Mouse (Mus musculus): ENCODE results near the gene Parp1.
A peak's percentile ranks its signal among the peaks of the same experiment; 100 is the strongest.

Parp1 gene

GRCm38 (mm10) chr1:180568761-180569452, at the start of gene Parp1:
Gene Parp1, plus strand, starts transcription at chr1:180568924.
- DNase-seq (ENCODE audit: low read depth, low spot score): peak; percentile 96

- peak; percentile 12 for DNase-seq (ENCODE audit: low read depth, low spot score)
Observed at GRCm38 (mm10) chr1:180519520-180519919, 49.2 kb upstream of the Parp1 start.

- no peak for DNase-seq (ENCODE audit: low read depth, low spot score)
Observed at GRCm38 (mm10) chr1:180520190-180520589, 48.5 kb upstream of the Parp1 start.

GRCm38 (mm10) chr1:180523320-180523719, 45.4 kb upstream of the Parp1 start:
- no peak for DNase-seq (ENCODE audit: low read depth, low spot score)

- DNase-seq (ENCODE audit: low read depth, low spot score): no peak
Observed at GRCm38 (mm10) chr1:180525301-180525700, 43.4 kb upstream of the Parp1 start.

GRCm38 (mm10) chr1:180529847-180530246, 38.9 kb upstream of the Parp1 start:
- no peak for DNase-seq (ENCODE audit: low read depth, low spot score)

GRCm38 (mm10) chr1:180530457-180531263, 38.1 kb upstream of the Parp1 start:
- DNase-seq (ENCODE audit: low read depth, low spot score): no peak

GRCm38 (mm10) chr1:180532671-180533070, 36.1 kb upstream of the Parp1 start:
- DNase-seq (ENCODE audit: low read depth, low spot score): no peak

- DNase-seq (ENCODE audit: low read depth, low spot score): no peak
Observed at GRCm38 (mm10) chr1:180536719-180537118, 32.0 kb upstream of the Parp1 start.

GRCm38 (mm10) chr1:180541251-180541650, 27.5 kb upstream of the Parp1 start:
- no peak for DNase-seq (ENCODE audit: low read depth, low spot score)

- DNase-seq (ENCODE audit: low read depth, low spot score): no peak
Observed at GRCm38 (mm10) chr1:180541883-180542711, 26.6 kb upstream of the Parp1 start.

GRCm38 (mm10) chr1:180542712-180543371, 25.9 kb upstream of the Parp1 start:
- no peak for DNase-seq (ENCODE audit: low read depth, low spot score)

- peak; percentile 61 for DNase-seq (ENCODE audit: low read depth, low spot score)
Observed at GRCm38 (mm10) chr1:180545918-180546545, 22.7 kb upstream of the Parp1 start.

GRCm38 (mm10) chr1:180546798-180547750, 21.6 kb upstream of the Parp1 start:
- no peak for DNase-seq (ENCODE audit: low read depth, low spot score)

GRCm38 (mm10) chr1:180547751-180548669, 20.7 kb upstream of the Parp1 start:
- peak; percentile 54 for DNase-seq (ENCODE audit: low read depth, low spot score)

GRCm38 (mm10) chr1:180549539-180550308, 19.0 kb upstream of the Parp1 start:
- DNase-seq (ENCODE audit: low read depth, low spot score): no peak

- DNase-seq (ENCODE audit: low read depth, low spot score): no peak
Observed at GRCm38 (mm10) chr1:180550770-180551169, 18.0 kb upstream of the Parp1 start.

- DNase-seq (ENCODE audit: low read depth, low spot score): no peak
Observed at GRCm38 (mm10) chr1:180556899-180557298, 11.8 kb upstream of the Parp1 start.
